Mouse (Mus musculus): ENCODE results near the gene Fjx1. TPM values are rescaled to one million over a fixed set of nuclear protein-coding genes. Genes with fewer than 3 reads are reported as not detected.

Fjx1 gene
- 31.4 and 31.9 TPM in 2 replicates for polyA plus RNA-seq (2012; rRNA removed)

- TF ChIP-seq POLR2A (IDR thresholded peaks at IDR 0.05; ENCODE audit: borderline replicate concordance, insufficient read depth, low read length) (no peak), CTCF (IDR thresholded peaks at IDR 0.05; ENCODE audit: borderline replicate concordance, insufficient read depth, low read depth, low read length) (no peak)
- Histone ChIP-seq H3K4me3 (replicated peaks; ENCODE audit: insufficient read depth, low read depth, low read length) (peak within 1 kb of the TSS; percentile 68), H3K27me3 (ENCODE audit: control insufficient read depth, insufficient read depth, low read length) (no peaks in the 10 kb centered on the region), H3K4me1 (ENCODE audit: control insufficient read depth, insufficient read depth, low read length) (no peaks in the 10 kb centered on the region), H3K27ac (ENCODE audit: insufficient read depth, low read length) (peak within 1 kb of the TSS; percentile 4)
- DNase-seq, result peak in 1 of 2 experiments; percentile 56
- WGBS, result 2% methylated on average over 47 of the region's 49 CpGs
These were observed at the start of gene Fjx1 for GRCm38 (mm10) chr2:102451671-102452549. TSS of gene Fjx1 (minus strand) at chr2:102452499.

- H3K27me3 ChIP-seq (ENCODE audit: control insufficient read depth, insufficient read depth, low read length), result no peaks in the 10 kb centered on the region
- no peaks in the 10 kb centered on the region for H3K4me1 ChIP-seq (ENCODE audit: control insufficient read depth, insufficient read depth, low read length)
- H3K27ac ChIP-seq (ENCODE audit: insufficient read depth, low read length), result no peak overlapping the region
- no peak for DNase-seq
- no peak overlapping the region for H3K4me3 ChIP-seq (replicated peaks; ENCODE audit: insufficient read depth, low read depth, low read length)
- TF ChIP-seq POLR2A (IDR thresholded peaks at IDR 0.05; ENCODE audit: borderline replicate concordance, insufficient read depth, low read length) (no peak), CTCF (IDR thresholded peaks at IDR 0.05; ENCODE audit: borderline replicate concordance, insufficient read depth, low read depth, low read length) (no peak)
- 67% methylated on average over 4 of the region's 4 CpGs for WGBS
These were observed 47.8 kb upstream of the Fjx1 start for GRCm38 (mm10) chr2:102500001-102500689.

DNA sequence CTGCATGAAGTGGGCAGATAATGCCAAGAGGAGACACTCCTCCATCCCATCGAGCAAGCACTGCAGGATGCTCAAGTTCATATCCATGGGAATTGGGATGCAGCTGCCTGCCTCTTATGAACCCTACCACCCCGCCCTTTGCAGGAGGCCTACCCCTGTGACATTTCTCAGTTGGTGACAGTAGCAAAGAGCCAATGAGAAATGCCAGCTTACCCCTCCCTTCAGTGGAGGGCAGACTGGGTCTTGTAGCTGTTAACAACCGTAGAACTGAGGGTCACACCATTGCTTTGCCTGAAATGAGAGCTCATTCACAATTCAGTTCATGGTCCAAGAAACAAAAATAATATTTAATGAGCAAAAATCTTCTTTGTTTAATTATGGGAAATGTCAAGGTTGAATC is 28.4 kb upstream of the Fjx1 start:
- Histone ChIP-seq H3K27me3 (ENCODE audit: control insufficient read depth, insufficient read depth, low read length) (no peaks in the 10 kb centered on the region), H3K4me3 (replicated peaks; ENCODE audit: insufficient read depth, low read depth, low read length) (no peak overlapping the region), H3K27ac (ENCODE audit: insufficient read depth, low read length) (no peak overlapping the region), H3K4me1 (ENCODE audit: control insufficient read depth, insufficient read depth, low read length) (no peaks in the 10 kb centered on the region)
- no peak for DNase-seq
- TF ChIP-seq CTCF (IDR thresholded peaks at IDR 0.05; ENCODE audit: borderline replicate concordance, insufficient read depth, low read depth, low read length) (no peak), POLR2A (IDR thresholded peaks at IDR 0.05; ENCODE audit: borderline replicate concordance, insufficient read depth, low read length) (no peak)
- WGBS, result 17% methylated on average over 3 of the region's 3 CpGs

DNA sequence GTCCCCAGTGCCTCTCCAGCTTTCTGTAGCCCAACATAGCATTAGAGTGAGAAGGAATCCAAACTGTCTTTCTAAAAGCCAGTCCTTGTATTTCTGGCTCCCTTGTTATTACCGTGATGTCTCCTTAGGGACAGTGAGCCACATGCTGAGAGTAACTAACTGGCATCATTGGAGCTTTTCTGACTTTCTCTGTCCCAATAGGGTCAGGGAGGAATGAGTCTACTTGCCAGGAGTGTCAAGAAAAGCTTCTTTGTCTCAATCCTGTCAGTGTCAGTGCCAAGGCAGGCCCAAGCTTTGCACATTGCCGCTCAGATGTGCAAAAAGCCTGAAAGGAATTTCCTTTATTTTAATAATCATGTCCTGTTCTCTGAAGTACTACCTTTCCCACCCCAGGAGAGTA is 23.8 kb upstream of the Fjx1 start:
- Histone ChIP-seq H3K27me3 (ENCODE audit: control insufficient read depth, insufficient read depth, low read length) (no peaks in the 10 kb centered on the region), H3K4me1 (ENCODE audit: control insufficient read depth, insufficient read depth, low read length) (no peaks in the 10 kb centered on the region), H3K4me3 (replicated peaks; ENCODE audit: insufficient read depth, low read depth, low read length) (no peak overlapping the region), H3K27ac (ENCODE audit: insufficient read depth, low read length) (no peak overlapping the region)
- 34% methylated on average over 2 of the region's 2 CpGs for WGBS
- TF ChIP-seq CTCF (IDR thresholded peaks at IDR 0.05; ENCODE audit: borderline replicate concordance, insufficient read depth, low read depth, low read length), result no peak
- no peak for TF ChIP-seq POLR2A (IDR thresholded peaks at IDR 0.05; ENCODE audit: borderline replicate concordance, insufficient read depth, low read length)
- DNase-seq, result peak in 1 of 2 experiments; percentile 15

DNA sequence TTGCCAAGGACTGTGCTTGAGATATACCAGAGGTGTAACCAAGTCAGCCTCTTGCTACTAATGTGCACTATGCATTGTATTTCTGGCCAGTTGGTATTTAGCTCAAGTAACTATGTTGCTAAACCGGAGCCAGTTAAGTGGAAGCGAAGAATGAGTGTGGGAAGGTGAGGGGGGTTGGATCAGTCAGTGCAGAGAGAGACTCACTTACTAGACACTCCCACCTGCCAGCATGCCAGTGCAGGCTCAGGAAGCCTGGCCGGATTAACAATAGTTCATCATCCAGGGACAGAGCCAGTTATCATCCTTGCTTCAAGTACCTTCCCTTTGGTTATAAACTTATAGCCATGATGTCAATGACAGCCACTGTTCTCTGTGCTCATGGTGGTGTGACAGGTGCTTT is 16.3 kb upstream of the Fjx1 start:
- DNase-seq, result no peak
- Histone ChIP-seq H3K27me3 (ENCODE audit: control insufficient read depth, insufficient read depth, low read length) (no peaks in the 10 kb centered on the region), H3K4me1 (ENCODE audit: control insufficient read depth, insufficient read depth, low read length) (no peaks in the 10 kb centered on the region), H3K27ac (ENCODE audit: insufficient read depth, low read length) (no peak overlapping the region), H3K4me3 (replicated peaks; ENCODE audit: insufficient read depth, low read depth, low read length) (no peak overlapping the region)
- 85% methylated on average over 3 of the region's 3 CpGs for WGBS
- TF ChIP-seq POLR2A (IDR thresholded peaks at IDR 0.05; ENCODE audit: borderline replicate concordance, insufficient read depth, low read length) (no peak), CTCF (IDR thresholded peaks at IDR 0.05; ENCODE audit: borderline replicate concordance, insufficient read depth, low read depth, low read length) (no peak)

GRCm38 (mm10) chr2:102464342-102464732 is 12.0 kb upstream of the Fjx1 start:
- no peak for DNase-seq
- Histone ChIP-seq H3K4me1 (ENCODE audit: control insufficient read depth, insufficient read depth, low read length) (no peaks in the 10 kb centered on the region), H3K27ac (ENCODE audit: insufficient read depth, low read length) (no peak overlapping the region), H3K27me3 (ENCODE audit: control insufficient read depth, insufficient read depth, low read length) (no peaks in the 10 kb centered on the region), H3K4me3 (replicated peaks; ENCODE audit: insufficient read depth, low read depth, low read length) (no peak overlapping the region)
- WGBS, result 44% methylated on average over 2 of the region's 2 CpGs
- TF ChIP-seq CTCF (IDR thresholded peaks at IDR 0.05; ENCODE audit: borderline replicate concordance, insufficient read depth, low read depth, low read length) (no peak), POLR2A (IDR thresholded peaks at IDR 0.05; ENCODE audit: borderline replicate concordance, insufficient read depth, low read length) (no peak)

- DNase-seq, result peak; percentile 21 to 46
- 35% methylated on average over 12 of the region's 12 CpGs for WGBS
- no peak for TF ChIP-seq POLR2A (IDR thresholded peaks at IDR 0.05; ENCODE audit: borderline replicate concordance, insufficient read depth, low read length)
- TF ChIP-seq CTCF (IDR thresholded peaks at IDR 0.05; ENCODE audit: borderline replicate concordance, insufficient read depth, low read depth, low read length), result no peak
- no peak overlapping the region for H3K4me3 ChIP-seq (replicated peaks; ENCODE audit: insufficient read depth, low read depth, low read length)
- 0 out of 2 replicates have a peak overlapping the region, but pooled peaks have one; percentile 39 for H3K27ac ChIP-seq (ENCODE audit: insufficient read depth, low read length)
- no peaks in the 10 kb centered on the region for H3K27me3 ChIP-seq (ENCODE audit: control insufficient read depth, insufficient read depth, low read length)
- H3K4me1 ChIP-seq (ENCODE audit: control insufficient read depth, insufficient read depth, low read length), result no peaks in the 10 kb centered on the region
These were observed 11.5 kb upstream of the Fjx1 start for GRCm38 (mm10) chr2:102463587-102464341.
